Mouse (Mus musculus): ENCODE data around the gene Gm2042. TPM values are rescaled to one million over a fixed set of nuclear protein-coding genes. Genes with fewer than 3 reads are reported as not detected.
"Not testable (repeated sequence)": the region's sequence is repeated elsewhere in the genome, so short reads cannot be mapped to it uniquely, and the experiment has no call there.

Gm2042 gene
- polyA plus RNA-seq (2012; fragmentation: generic; extraction: Trizol) = 0.16 TPM

GRCm38 (mm10) chr12:87953780-87954179 lies at the start of gene Gm2042:
Gene Gm2042 (plus strand): TSS chr12:87954080.
- H3K4me3 ChIP-seq; H3K27me3 ChIP-seq (ENCODE audit: control insufficient read depth, insufficient read depth, insufficient read length); H3K4me2 ChIP-seq (ENCODE audit: low read depth); H3K79me2 ChIP-seq (ENCODE audit: control insufficient read depth, insufficient read depth); H3ac ChIP-seq (ENCODE audit: control insufficient read depth, insufficient read length); H3K36me3 ChIP-seq (ENCODE audit: control insufficient read depth, insufficient read depth): not testable (repeated sequence)

- H3K36me3 ChIP-seq (ENCODE audit: control insufficient read depth, insufficient read depth); H3ac ChIP-seq (ENCODE audit: control insufficient read depth, insufficient read length); H3K4me2 ChIP-seq (ENCODE audit: low read depth): not testable (repeated sequence)
Measured at GRCm38 (mm10) chr12:87919721-87920120, 34.2 kb upstream of the Gm2042 start, which contains the start of gene Gm2035. Gene Gm2035 (minus strand): TSS chr12:87919857.

GRCm38 (mm10) chr12:87984000-87984399 lies 30.1 kb downstream of the Gm2042 start:
- not testable (repeated sequence) for H3K4me3 ChIP-seq; H3K79me2 ChIP-seq (ENCODE audit: control insufficient read depth, insufficient read depth); H3K27me3 ChIP-seq (ENCODE audit: control insufficient read depth, insufficient read depth, insufficient read length); H3ac ChIP-seq (ENCODE audit: control insufficient read depth, insufficient read length); H3K36me3 ChIP-seq (ENCODE audit: control insufficient read depth, insufficient read depth); H3K4me2 ChIP-seq (ENCODE audit: low read depth)

More at GRCm38 (mm10) chr12:87919721-87920120, 34.2 kb upstream of the Gm2042 start, which contains the start of gene Gm2035:
- not testable (repeated sequence) for H3K79me2 ChIP-seq (ENCODE audit: control insufficient read depth, insufficient read depth); H3K4me3 ChIP-seq; H3K27me3 ChIP-seq (ENCODE audit: control insufficient read depth, insufficient read depth, insufficient read length)

GRCm38 (mm10) chr12:88004118-88004517 lies 50.2 kb downstream of the Gm2042 start:
- not testable (repeated sequence) for H3K4me3 ChIP-seq; H3K4me2 ChIP-seq (ENCODE audit: low read depth); H3K79me2 ChIP-seq (ENCODE audit: control insufficient read depth, insufficient read depth); H3K27me3 ChIP-seq (ENCODE audit: control insufficient read depth, insufficient read depth, insufficient read length); H3ac ChIP-seq (ENCODE audit: control insufficient read depth, insufficient read length); H3K36me3 ChIP-seq (ENCODE audit: control insufficient read depth, insufficient read depth)

Other genes starting within 250 kb of the Gm2042 start
- gene Gm21319, start 178.3 kb upstream of the Gm2042 start, polyA plus RNA-seq (2012; fragmentation: generic; extraction: Trizol) = not detected
- gene Gm21936, start 158.6 kb upstream of the Gm2042 start, polyA plus RNA-seq (2012; fragmentation: generic; extraction: Trizol) = 0.16 TPM
- not detected for gene BB287469, start 137.5 kb upstream of the Gm2042 start, polyA plus RNA-seq (2012; fragmentation: generic; extraction: Trizol)
- gene Gm2001, start 111.7 kb upstream of the Gm2042 start, polyA plus RNA-seq (2012; fragmentation: generic; extraction: Trizol) = 0.88 TPM
- gene Gm2016, start 80.0 kb upstream of the Gm2042 start, polyA plus RNA-seq (2012; fragmentation: generic; extraction: Trizol) = 0.23 TPM
- gene Gm2022, start 58.7 kb upstream of the Gm2042 start, polyA plus RNA-seq (2012; fragmentation: generic; extraction: Trizol) = not detected
- gene Gm2035, start 34.2 kb upstream of the Gm2042 start, polyA plus RNA-seq (2012; fragmentation: generic; extraction: Trizol) = not detected
- gene Gm2075, start 57.8 kb downstream of the Gm2042 start, polyA plus RNA-seq (2012; fragmentation: generic; extraction: Trizol) = 0.17 TPM
- gene Gm6803, start 64.7 kb downstream of the Gm2042 start, polyA plus RNA-seq (2012; fragmentation: generic; extraction: Trizol) = not detected
- gene Gm2056, start 72.9 kb downstream of the Gm2042 start, polyA plus RNA-seq (2012; fragmentation: generic; extraction: Trizol) = 0.14 TPM
- not detected for gene Gm16368, start 129.6 kb downstream of the Gm2042 start, polyA plus RNA-seq (2012; fragmentation: generic; extraction: Trizol)
- gene Gm10436, start 228.0 kb downstream of the Gm2042 start, polyA plus RNA-seq (2012; fragmentation: generic; extraction: Trizol) = 0.14 TPM

Data from myocyte (in vitro differentiated cells).